Mouse (Mus musculus): ENCODE results near the gene Wdr48. TPM values are rescaled to one million over a fixed set of nuclear protein-coding genes. Genes with fewer than 3 reads are reported as not detected.

Gene Wdr48
- 10 to 100 TPM; 11.0 to 12.1 TPM for total RNA-seq (2021)
- long read RNA-seq, experiment 1, partial matches to known transcripts: 0 of 2 reads
- long read RNA-seq, experiment 1, other reads (novel, unspliced or antisense): 2 of 2 reads
- long read RNA-seq, experiment 2, partial matches to known transcripts: 0 of 5 reads
- long read RNA-seq, experiment 2, other reads (novel, unspliced or antisense): 3 of 5 reads

DNA sequence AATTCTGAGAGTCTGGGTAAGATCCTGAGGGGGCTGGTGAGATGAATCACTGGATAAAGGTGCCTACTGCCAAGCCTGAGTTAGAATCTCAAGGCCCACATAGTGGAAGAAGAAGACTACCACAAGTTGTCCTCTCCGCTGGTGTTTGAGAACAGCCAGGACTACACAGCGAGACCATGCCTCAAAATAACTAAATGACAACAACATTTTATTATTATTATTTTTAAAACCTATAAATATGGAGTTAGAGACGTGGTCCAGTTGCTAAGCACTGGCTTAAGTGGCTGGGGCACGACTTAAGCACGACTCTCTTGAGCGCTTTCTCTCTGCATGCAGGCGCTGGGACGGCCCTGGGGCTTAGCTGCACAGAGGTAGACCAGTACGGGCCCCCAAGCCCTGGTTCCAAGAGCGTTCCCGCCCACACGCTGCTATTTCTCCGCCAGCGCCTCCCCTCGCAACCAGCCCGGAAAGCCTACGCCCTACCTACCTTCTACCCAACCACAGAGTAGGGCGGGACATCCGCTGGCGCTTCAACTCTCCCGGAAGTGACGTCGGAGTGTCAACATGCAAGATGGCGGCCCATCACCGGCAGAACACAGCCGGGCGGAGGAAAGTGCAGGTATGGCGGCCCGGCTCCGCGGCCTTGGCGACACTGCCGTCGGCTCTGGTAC, at the start of gene Wdr48:
Gene Wdr48 (plus strand): TSS at position 540 of the 671 bp plus-strand sequence.
- DNase-seq: peak; percentile 93 to 96
- intact Hi-C loops (cut with DNase I): no loop called here

DNA sequence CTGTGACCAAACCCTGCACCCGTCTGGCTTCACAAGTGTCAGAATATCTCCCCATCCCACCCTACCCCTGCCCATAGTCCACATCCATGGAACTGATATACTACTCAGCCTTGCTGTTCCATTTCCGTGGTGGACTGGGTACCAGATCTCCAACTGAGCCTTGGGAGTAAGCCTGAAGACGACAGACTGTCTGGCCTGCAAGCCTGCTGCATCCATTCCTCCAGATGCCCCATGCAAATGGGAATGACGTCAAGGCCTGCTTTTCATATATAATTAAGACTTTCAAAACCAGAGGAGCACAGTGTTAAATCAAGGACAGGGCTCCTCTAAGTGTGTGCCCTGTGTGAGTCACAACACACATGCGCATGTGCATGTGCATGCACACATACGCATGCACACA, 47.5 kb upstream of the Wdr48 start:
- intact Hi-C loops (cut with DNase I): no loop called here
- DNase-seq: no peak

- intact Hi-C loops (cut with DNase I): no loop called here
Measured at GRCm38 (mm10) chr9:119848671-119849070, 46.0 kb upstream of the Wdr48 start.

GRCm38 (mm10) chr9:119849214-119849613, 45.5 kb upstream of the Wdr48 start:
- DNase-seq: no peak
- intact Hi-C loops (cut with DNase I): no loop called here

More at GRCm38 (mm10) chr9:119848671-119849070, 46.0 kb upstream of the Wdr48 start:
- no peak for DNase-seq

GRCm38 (mm10) chr9:119852347-119853030, 42.2 kb upstream of the Wdr48 start:
- intact Hi-C loops (cut with DNase I): no loop called here
- DNase-seq: no peak

- no peak for DNase-seq
- intact Hi-C loops (cut with DNase I): no loop called here
Measured at GRCm38 (mm10) chr9:119853071-119853846, 41.4 kb upstream of the Wdr48 start.

DNA sequence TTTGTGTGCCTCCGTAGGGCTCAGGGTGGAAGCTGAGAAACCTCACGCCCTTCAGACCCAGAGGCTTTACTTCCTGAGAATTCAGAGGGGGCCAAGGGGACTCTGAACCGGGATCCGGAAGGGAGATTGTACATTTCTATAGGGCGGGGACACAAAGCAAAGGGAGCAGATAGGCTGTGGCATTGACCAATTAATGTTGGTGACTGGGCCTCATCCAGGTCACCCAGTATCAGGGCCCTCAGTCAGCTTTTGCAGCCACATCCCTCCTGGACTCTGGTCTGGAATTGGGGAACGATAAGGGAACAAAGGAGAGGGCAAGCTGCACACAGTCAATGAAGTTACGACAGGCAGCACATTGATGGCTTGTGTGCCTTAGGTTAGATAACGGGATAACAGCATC, 40.5 kb upstream of the Wdr48 start:
- intact Hi-C loops (cut with DNase I): no loop called here
- DNase-seq: no peak

GRCm38 (mm10) chr9:119887144-119887901, 7.4 kb upstream of the Wdr48 start:
- DNase-seq: no peak
- intact Hi-C loops (cut with DNase I): no loop called here

- DNase-seq: no peak
- intact Hi-C loops (cut with DNase I): no loop called here
Measured at GRCm38 (mm10) chr9:119888843-119889246, 5.8 kb upstream of the Wdr48 start.

- intact Hi-C loops (cut with DNase I): no loop called here
- DNase-seq: no peak
Measured at GRCm38 (mm10) chr9:119889446-119889845, 5.2 kb upstream of the Wdr48 start.

DNA sequence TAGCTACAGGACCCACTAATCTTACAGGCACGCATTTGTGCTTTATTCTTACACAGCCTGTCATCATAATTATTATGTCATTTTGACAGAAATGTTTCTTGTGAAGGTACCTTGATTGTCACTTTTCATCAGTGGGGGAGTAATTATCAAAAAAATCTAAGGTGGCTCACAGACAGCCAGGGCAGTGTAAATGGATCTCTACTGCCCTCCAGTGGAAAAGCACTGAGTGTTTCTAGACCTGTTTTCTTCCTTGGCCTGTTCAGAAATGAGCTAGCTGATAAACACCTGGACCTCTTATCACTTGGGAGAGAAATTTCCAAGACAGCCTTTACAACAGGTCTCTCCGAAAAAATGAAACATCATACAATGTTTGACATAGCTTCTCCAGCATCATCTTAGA, 4.0 kb upstream of the Wdr48 start:
- intact Hi-C loops (cut with DNase I): no loop called here
- no peak for DNase-seq

- intact Hi-C loops (cut with DNase I): no loop called here
- no peak for DNase-seq
Measured at GRCm38 (mm10) chr9:119893881-119894280, 797 bp upstream of the Wdr48 start.

GRCm38 (mm10) chr9:119895040-119895721, 503 bp downstream of the Wdr48 start:
- peak; percentile 14 to 20 for DNase-seq
- intact Hi-C loops (cut with DNase I): no loop called here

DNA sequence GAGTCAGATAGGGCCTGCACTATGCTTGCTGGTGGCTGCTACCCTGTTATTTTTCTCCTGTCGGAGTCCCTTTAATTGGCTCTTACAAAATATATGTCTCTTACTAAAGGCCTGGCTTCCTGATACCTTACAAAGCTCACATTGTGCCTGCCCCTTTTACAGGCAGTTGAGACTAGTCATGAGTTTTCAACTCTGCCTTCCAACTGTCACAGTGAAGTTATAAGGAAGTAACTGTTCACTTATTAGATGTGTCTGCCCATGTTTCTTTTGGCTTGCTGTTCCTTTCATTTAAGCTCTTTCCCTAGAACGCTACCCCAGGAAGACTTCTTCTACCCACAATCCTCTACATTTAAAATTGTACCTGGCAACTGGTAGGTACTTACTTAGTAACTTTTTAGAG, 4.8 kb downstream of the Wdr48 start:
- no peak for DNase-seq
- intact Hi-C loops (cut with DNase I): no loop called here

DNA sequence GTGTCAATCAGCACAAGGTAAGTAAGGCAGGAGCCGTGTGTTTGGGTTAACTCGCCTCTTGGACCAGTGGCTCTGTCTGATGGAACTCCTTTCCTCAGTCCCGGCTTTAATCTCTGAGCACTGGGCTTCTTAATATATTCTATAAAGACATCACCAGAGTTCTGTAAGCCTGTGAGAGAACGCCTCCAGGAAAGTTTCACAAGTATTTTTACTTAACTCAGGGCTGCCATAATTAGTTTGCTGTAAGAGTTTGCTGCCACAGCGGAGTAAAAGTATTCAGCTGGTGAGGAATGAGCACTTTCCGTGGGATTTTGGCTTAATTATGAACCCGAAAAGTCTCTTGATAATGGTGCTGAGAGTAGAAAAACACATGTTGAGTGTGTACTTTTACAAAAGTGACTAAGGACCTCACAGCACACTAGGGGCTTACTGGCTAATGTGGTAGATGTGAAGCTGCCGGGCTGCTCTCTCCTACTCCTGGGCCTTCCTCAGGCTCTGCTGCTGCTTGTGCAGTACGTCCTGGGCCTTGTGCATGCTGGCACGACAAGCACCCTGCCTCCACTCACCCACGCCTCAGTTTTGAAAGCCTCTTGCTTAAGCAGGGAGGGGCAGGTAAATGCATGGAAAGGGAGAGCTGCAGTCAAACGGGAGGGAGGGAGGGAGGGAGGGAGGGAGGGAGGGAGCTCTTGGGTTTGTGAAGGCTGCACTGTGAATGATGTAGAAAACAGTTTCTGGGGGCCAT, 7.9 kb downstream of the Wdr48 start:
- DNase-seq: no peak
- intact Hi-C loops (cut with DNase I): no loop called here

DNA sequence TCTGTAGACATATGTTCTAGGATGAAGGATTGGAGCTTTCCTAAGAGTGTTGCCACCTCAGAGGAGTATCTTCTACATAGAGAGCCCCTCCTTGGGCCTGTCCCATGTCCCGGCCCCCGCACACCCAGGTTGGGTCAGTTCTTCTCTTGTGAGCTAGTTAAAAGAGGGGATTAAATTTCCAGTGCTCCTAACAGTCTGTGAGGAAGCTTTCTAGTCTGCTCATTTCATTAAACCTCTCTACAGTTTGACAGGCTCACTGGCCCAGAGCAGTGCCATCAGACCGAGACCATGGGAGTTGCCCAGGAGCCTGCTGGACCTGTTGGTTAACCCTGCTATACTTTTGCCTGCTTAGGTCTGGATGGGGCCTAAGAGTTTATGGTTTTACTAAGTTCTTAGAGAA, 14.0 kb downstream of the Wdr48 start:
- DNase-seq: no peak
- intact Hi-C loops (cut with DNase I): no loop called here

DNA sequence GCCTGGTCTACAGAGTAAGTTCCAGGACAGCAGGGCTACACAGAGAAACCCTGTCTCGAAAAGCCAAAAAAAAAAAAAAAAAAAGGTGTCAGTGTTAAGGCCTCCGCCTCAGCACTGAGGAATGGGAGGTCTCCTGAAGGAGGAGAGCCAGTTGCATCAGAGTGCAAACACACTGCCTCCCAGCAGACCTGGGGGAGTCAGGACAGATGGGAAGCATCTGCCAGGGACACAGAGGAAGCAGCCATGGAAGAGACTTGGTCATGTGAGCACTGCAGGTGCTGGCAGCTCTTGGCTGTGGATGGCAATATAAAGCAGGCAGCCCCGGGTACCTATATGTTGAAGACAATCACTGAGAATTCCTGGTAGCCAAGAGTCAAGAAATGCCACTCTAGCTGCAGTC, 15.3 kb downstream of the Wdr48 start:
- intact Hi-C loops (cut with DNase I): no loop called here
- no peak for DNase-seq

- intact Hi-C loops (cut with DNase I): no loop called here
- DNase-seq: no peak
Measured at GRCm38 (mm10) chr9:119913087-119913838, 18.6 kb downstream of the Wdr48 start.

Measured in gastrocnemius, postnatal 36 days (tissue).